Mouse (Mus musculus): Measurements from ENCODE around the gene Pth1r.

Gene Pth1r

GRCm38 (mm10) chr9:110746961-110747360 lies at the start of gene Pth1r:
Pth1r (minus strand) TSS chr9:110747145.
- DNase-seq (ENCODE audit: low spot score) = no peak

- DNase-seq (ENCODE audit: low spot score) = peak; percentile 21
Observed at GRCm38 (mm10) chr9:110790462-110790861, 43.5 kb upstream of the Pth1r start.

GRCm38 (mm10) chr9:110788169-110788568 lies 41.2 kb upstream of the Pth1r start:
- DNase-seq (ENCODE audit: low spot score) = no peak

GRCm38 (mm10) chr9:110783611-110784010 lies 36.7 kb upstream of the Pth1r start:
- peak; percentile 50 for DNase-seq (ENCODE audit: low spot score)

- DNase-seq (ENCODE audit: low spot score) = peak; percentile 92
Observed at GRCm38 (mm10) chr9:110781731-110782130, 34.8 kb upstream of the Pth1r start.

- DNase-seq (ENCODE audit: low spot score) = peak; percentile 87
Observed at GRCm38 (mm10) chr9:110781256-110781721, 34.3 kb upstream of the Pth1r start.

- peak; percentile 44 for DNase-seq (ENCODE audit: low spot score)
Observed at GRCm38 (mm10) chr9:110779242-110779913, 32.4 kb upstream of the Pth1r start.

- no peak for DNase-seq (ENCODE audit: low spot score)
Observed at GRCm38 (mm10) chr9:110778559-110778958, 31.6 kb upstream of the Pth1r start.

- no peak for DNase-seq (ENCODE audit: low spot score)
Observed at GRCm38 (mm10) chr9:110778100-110778499, 31.2 kb upstream of the Pth1r start.

- DNase-seq (ENCODE audit: low spot score) = no peak
Observed at GRCm38 (mm10) chr9:110775269-110776022, 28.5 kb upstream of the Pth1r start.

- no peak for DNase-seq (ENCODE audit: low spot score)
Observed at GRCm38 (mm10) chr9:110774403-110775268, 27.7 kb upstream of the Pth1r start.

GRCm38 (mm10) chr9:110772336-110772735 lies 25.4 kb upstream of the Pth1r start:
- no peak for DNase-seq (ENCODE audit: low spot score)

- no peak for DNase-seq (ENCODE audit: low spot score)
Observed at GRCm38 (mm10) chr9:110763405-110763804, 16.5 kb upstream of the Pth1r start.

GRCm38 (mm10) chr9:110762763-110763162 lies 15.8 kb upstream of the Pth1r start:
- DNase-seq (ENCODE audit: low spot score) = no peak

GRCm38 (mm10) chr9:110760886-110761285 lies 13.9 kb upstream of the Pth1r start:
- DNase-seq (ENCODE audit: low spot score) = no peak

- DNase-seq (ENCODE audit: low spot score) = peak; percentile 60
Observed at GRCm38 (mm10) chr9:110759265-110759664, 12.3 kb upstream of the Pth1r start.

- DNase-seq (ENCODE audit: low spot score) = peak; percentile 53
Observed at GRCm38 (mm10) chr9:110758605-110759004, 11.7 kb upstream of the Pth1r start.

GRCm38 (mm10) chr9:110757816-110758215 lies 10.9 kb upstream of the Pth1r start:
- no peak for DNase-seq (ENCODE audit: low spot score)

GRCm38 (mm10) chr9:110753773-110754172 lies 6.8 kb upstream of the Pth1r start:
- no peak for DNase-seq (ENCODE audit: low spot score)

- DNase-seq (ENCODE audit: low spot score) = no peak
Observed at GRCm38 (mm10) chr9:110752917-110753435, 6.0 kb upstream of the Pth1r start.

GRCm38 (mm10) chr9:110751412-110751811 lies 4.5 kb upstream of the Pth1r start:
- DNase-seq (ENCODE audit: low spot score) = no peak

Data from adipocyte (in vitro differentiated cells).